Mouse (Mus musculus): ENCODE data around the gene Gm4177. TPM values are rescaled to one million over a fixed set of nuclear protein-coding genes. Genes with fewer than 3 reads are reported as not detected.
"Not testable (repeated sequence)": the region's sequence is repeated elsewhere in the genome, so short reads cannot be mapped to it uniquely, and the experiment has no call there.

Gm4177 gene
- not detected in 2 replicates for polyA plus RNA-seq (2015; fragmentation: Nextera tagmentation; extraction: Ambion mirVana)

GRCm38 (mm10) chr7:21796628-21797027 is at the start of gene Gm4177:
Gene Gm4177 (minus strand): TSS chr7:21796728.
- H3K4me3 ChIP-seq; H3K9me3 ChIP-seq; H3K27ac ChIP-seq; H3K27me3 ChIP-seq; H3K4me2 ChIP-seq; H3K36me3 ChIP-seq; ATAC-seq (ENCODE audit: insufficient number of reproducible peaks, insufficient read depth, low FRiP score, low TSS enrichment, low read depth); H3K9ac ChIP-seq; H3K4me1 ChIP-seq: not testable (repeated sequence)
- no CpG with 5 or more reads among the region's 3 CpGs for WGBS

DNA sequence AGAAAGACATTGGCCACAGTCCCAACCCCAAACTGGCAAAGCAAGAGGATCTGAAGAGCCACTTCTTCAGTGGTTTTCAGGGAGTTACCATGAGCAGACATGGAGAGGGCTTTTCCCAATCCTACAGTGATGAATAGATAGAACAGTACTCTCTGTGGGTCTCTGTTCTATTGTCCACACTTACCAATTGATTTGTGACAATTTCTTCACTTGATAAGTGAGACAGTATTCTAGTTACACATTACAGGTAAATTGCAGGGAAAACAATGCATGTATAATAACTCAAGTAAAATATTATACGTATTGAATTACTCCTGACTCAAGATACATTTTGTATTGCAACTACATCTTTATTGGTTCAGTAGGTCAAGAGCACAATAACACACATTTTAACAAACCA is 47.6 kb upstream of the Gm4177 start, which contains the start of gene Gm5725:
Gene Gm5725 (minus strand): TSS at position 101 of the 400 bp plus-strand sequence.
- not testable (repeated sequence) for ATAC-seq (ENCODE audit: insufficient number of reproducible peaks, insufficient read depth, low FRiP score, low TSS enrichment, low read depth); H3K27ac ChIP-seq; H3K36me3 ChIP-seq; H3K4me1 ChIP-seq; H3K4me3 ChIP-seq; H3K9me3 ChIP-seq; H3K9ac ChIP-seq; H3K27me3 ChIP-seq; H3K4me2 ChIP-seq
- no CpG with 5 or more reads among the region's 1 CpGs for WGBS

DNA sequence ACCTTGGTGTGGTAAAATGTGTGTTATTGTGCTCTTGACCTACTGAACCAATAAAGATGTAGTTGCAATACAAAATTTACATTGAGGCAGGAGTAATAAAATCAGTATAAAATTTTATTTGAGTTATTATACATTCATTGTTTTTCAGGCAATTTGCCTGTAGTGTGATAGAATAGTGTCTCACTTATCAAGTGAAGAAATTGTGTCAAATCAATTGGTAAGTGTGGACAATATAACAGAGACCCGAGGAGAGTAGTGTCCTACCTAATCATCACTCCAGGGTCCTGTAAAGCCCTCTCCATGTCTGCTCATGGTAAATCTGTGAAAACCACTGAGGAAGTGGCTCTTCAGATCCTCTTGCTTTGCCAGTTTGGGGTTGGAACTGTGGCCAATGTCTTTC is 35.5 kb upstream of the Gm4177 start, which contains the start of gene Vmn1r135:
Gene Vmn1r135 (plus strand): TSS at position 301 of the 400 bp plus-strand sequence.
- H3K27me3 ChIP-seq; H3K4me1 ChIP-seq; ATAC-seq (ENCODE audit: insufficient number of reproducible peaks, insufficient read depth, low FRiP score, low TSS enrichment, low read depth); H3K9me3 ChIP-seq; H3K27ac ChIP-seq; H3K9ac ChIP-seq; H3K4me3 ChIP-seq; H3K36me3 ChIP-seq; H3K4me2 ChIP-seq: not testable (repeated sequence)
- WGBS = no CpG with 5 or more reads among the region's 1 CpGs

- H3K9me3 ChIP-seq; H3K36me3 ChIP-seq; H3K4me3 ChIP-seq; H3K27ac ChIP-seq; H3K27me3 ChIP-seq; H3K4me2 ChIP-seq; H3K4me1 ChIP-seq; H3K9ac ChIP-seq; ATAC-seq (ENCODE audit: insufficient number of reproducible peaks, insufficient read depth, low FRiP score, low TSS enrichment, low read depth): not testable (repeated sequence)
- no CpG with 5 or more reads among the region's 5 CpGs for WGBS
Measured at GRCm38 (mm10) chr7:21761375-21761774, 35.2 kb downstream of the Gm4177 start, which contains the start of gene Gm4175. Gene Gm4175 (minus strand): TSS chr7:21761475.

Other genes with a start within 250 kb of the Gm4177 start
- not detected in 2 replicates for gene Vmn1r132, start 182.6 kb downstream of the Gm4177 start, polyA plus RNA-seq (2015; fragmentation: Nextera tagmentation; extraction: Ambion mirVana)
- gene Gm4175, start 35.3 kb downstream of the Gm4177 start, polyA plus RNA-seq (2015; fragmentation: Nextera tagmentation; extraction: Ambion mirVana) = not detected in 2 replicates
- gene Vmn1r135, start 35.6 kb upstream of the Gm4177 start, polyA plus RNA-seq (2015; fragmentation: Nextera tagmentation; extraction: Ambion mirVana) = not detected in 2 replicates
- not detected in 2 replicates for gene Gm5725, start 47.5 kb upstream of the Gm4177 start, polyA plus RNA-seq (2015; fragmentation: Nextera tagmentation; extraction: Ambion mirVana)
- gene Gm5891, start 124.6 kb upstream of the Gm4177 start, polyA plus RNA-seq (2015; fragmentation: Nextera tagmentation; extraction: Ambion mirVana) = not detected in 2 replicates
- not detected in 2 replicates for gene Vmn1r137, start 197.9 kb upstream of the Gm4177 start, polyA plus RNA-seq (2015; fragmentation: Nextera tagmentation; extraction: Ambion mirVana)
- gene Vmn1r138, start 232.2 kb upstream of the Gm4177 start, polyA plus RNA-seq (2015; fragmentation: Nextera tagmentation; extraction: Ambion mirVana) = not detected in 2 replicates

All from embryonic facial prominence, embryonic 13.5 days (tissue).